Mouse (Mus musculus) retina, adult 2 months (tissue): ENCODE data around the gene Olfr944.

Source experiments
- DNase-seq: peaks from one replicate; pipeline ENCODE4 v3.0.0-alpha.2; 2012; ENCODE audit warnings: low read depth, low spot score

Gene Olfr944

DNA sequence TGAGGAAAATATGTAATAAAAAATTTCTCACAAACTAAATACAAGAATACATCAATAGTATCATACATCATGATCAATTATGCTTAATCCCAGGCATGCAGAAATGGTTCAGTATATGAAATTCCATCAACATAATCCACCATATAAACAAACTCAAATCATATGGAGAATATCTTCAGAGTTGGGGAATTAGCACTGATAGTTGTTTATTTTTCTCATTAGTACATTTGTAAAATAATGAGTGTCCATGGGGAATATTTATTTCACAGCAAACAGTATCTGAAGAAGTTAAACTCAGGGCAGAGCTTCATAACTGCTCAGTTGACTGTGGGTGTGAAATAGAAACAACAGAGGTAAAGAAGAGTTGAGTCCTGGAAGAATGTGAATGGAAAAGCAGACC is at the start of gene Olfr944:
Gene Olfr944, plus strand, starts transcription at position 301 of the 400 bp plus-strand sequence.
- DNase-seq = no peak

DNA sequence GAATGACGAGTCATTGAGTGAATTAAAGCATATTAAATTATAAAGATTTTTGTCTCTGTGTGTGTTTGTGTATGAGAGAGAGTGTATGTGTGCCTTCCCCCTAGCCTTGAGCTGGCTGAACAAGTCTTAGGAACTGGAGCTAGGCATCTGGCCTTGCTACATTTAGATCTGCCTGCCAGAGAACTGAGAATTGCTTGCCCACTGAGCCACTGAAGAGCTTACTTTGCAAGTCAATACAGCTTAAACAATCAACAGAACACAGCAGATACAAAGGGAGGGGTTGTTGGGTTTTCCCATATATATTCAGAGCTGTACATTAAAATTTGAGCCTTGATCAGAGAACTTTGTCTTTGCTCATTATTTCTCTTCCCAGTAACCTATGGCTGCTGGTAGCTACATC is 49.3 kb upstream of the Olfr944 start:
- DNase-seq = no peak

DNA sequence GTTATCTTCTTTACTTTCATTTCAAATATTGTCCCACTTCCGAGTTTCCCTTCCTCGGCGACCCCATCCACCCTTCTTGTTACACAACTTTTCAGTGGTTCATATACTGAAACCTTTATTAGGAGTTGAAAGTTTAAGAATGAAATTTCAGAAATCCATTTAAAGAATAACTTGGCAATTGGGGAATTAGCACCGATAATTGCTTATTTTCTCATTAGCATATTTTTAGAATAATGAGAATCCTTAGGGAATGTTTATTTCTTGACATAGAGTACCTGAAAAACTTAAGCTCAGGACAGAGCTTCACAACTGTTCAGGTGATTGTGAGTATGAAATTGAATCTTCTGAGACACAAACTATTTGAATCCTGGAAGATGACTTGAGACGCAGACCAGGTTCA is 35.7 kb upstream of the Olfr944 start, which contains the start of gene Olfr943:
Gene Olfr943, plus strand, starts transcription at position 301 of the 400 bp plus-strand sequence.
- DNase-seq = no peak

DNA sequence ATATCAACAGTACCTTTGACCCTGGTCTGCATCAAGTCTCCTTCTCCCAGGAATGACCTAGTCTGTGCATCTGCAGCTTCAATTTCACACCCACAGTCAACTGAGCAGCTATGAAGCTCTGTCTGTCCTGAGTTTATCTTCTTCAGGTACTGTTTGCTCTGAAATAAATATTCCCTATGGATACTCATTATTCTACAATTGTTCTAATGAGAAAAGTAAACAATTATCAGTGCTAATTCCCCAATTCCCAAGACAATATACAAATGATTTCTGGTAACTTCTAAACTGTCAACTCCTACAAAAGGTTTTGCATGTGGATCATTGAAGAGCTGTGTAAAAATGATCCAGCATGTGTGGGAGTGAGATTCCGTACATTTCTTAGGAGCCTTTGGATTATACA is 48.2 kb downstream of the Olfr944 start, which contains the start of gene Olfr1537:
Gene Olfr1537, minus strand, starts transcription at position 101 of the 400 bp plus-strand sequence.
- DNase-seq = no peak
